Mouse (Mus musculus) intestine, embryonic 14.5 days (tissue): Measurements from ENCODE around the gene Nkx2-3. TPM values are rescaled to one million over a fixed set of nuclear protein-coding genes. Genes with fewer than 3 reads are reported as not detected.
A peak's percentile ranks its signal among the peaks of the same experiment; 100 is the strongest.

ENCODE experiments used
- ATAC-seq: fragments of 200-750 bp; cut with Nextera tagmentation; replicated peaks from 2 replicates; pipeline ENCODE4 v1.8.0; 2017; ENCODE audit warnings: low read depth, moderate number of reproducible peaks, moderate TSS enrichment, moderate library complexity; ENCODE audit not compliant: low FRiP score, low TSS enrichment
- DNase-seq: peaks from one replicate; pipeline ENCODE4 v3.0.0-alpha.2; 2018; ENCODE audit warnings: low spot score
- H3K27ac ChIP-seq: fragments of 300-500 bp; sonication (generic); 2 replicates; pipeline ENCODE4 v1.5.1; 2014; ENCODE audit warnings: low read depth, mild to moderate bottlenecking, control low read depth
- H3K27me3 ChIP-seq: fragments of 300-500 bp; sonication (generic); replicated peaks from 2 replicates; pipeline ENCODE4 v1.6.1; 2014; ENCODE audit warnings: low read length, control low read depth; ENCODE audit not compliant: control insufficient read depth, insufficient read depth
- H3K36me3 ChIP-seq: fragments of 300-500 bp; sonication (generic); 2 replicates; pipeline ENCODE4 v1.6.1; 2014; ENCODE audit warnings: low read length, control low read depth; ENCODE audit not compliant: control insufficient read depth, insufficient read depth
- H3K4me1 ChIP-seq: fragments of 300-500 bp; sonication (generic); replicated peaks from 2 replicates; pipeline ENCODE4 v1.6.1; 2014; ENCODE audit warnings: low read length, control low read depth, mixed read lengths; ENCODE audit not compliant: control insufficient read depth, insufficient read depth
- H3K4me2 ChIP-seq: fragments of 300-500 bp; sonication (generic); 2 replicates; pipeline ENCODE4 v1.6.1; 2014; ENCODE audit warnings: low read length
- H3K4me3 ChIP-seq: fragments of 300-500 bp; sonication (generic); 2 replicates; pipeline ENCODE4 v1.5.1; 2014; ENCODE audit warnings: low read depth, low read length, control low read depth, mixed read lengths
- H3K9ac ChIP-seq: fragments of 300-500 bp; sonication (generic); 2 replicates; pipeline ENCODE4 v1.6.1; 2014; ENCODE audit warnings: mild to moderate bottlenecking, low read length
- H3K9me3 ChIP-seq: fragments of 300-500 bp; sonication (generic); 2 replicates; pipeline ENCODE4 v1.6.1; 2016; ENCODE audit warnings: low read length, control low read depth; ENCODE audit not compliant: control insufficient read depth
- WGBS: fragments of 180-500 bp; shearing (Covaris S2); extraction: QIAGEN DNeasy Blood & Tissue Kit; methylation state at CpG from one replicate; pipeline ENCODE4 v1.1.7; 2014; 5-methylcytosine and 5-hydroxymethylcytosine counted together
- polyA plus RNA-seq: library from polyadenylated mRNA; unstranded; fragments of >200 nt; fragmentation: Nextera tagmentation; extraction: Ambion mirVana; gene quantifications from 2 replicates; pipeline ENCODE4 v1.2.1, GENCODE M21; 2014

The Nkx2-3 gene
- polyA plus RNA-seq, 1 experiment from 2014 or later: 83.9 TPM

DNA sequence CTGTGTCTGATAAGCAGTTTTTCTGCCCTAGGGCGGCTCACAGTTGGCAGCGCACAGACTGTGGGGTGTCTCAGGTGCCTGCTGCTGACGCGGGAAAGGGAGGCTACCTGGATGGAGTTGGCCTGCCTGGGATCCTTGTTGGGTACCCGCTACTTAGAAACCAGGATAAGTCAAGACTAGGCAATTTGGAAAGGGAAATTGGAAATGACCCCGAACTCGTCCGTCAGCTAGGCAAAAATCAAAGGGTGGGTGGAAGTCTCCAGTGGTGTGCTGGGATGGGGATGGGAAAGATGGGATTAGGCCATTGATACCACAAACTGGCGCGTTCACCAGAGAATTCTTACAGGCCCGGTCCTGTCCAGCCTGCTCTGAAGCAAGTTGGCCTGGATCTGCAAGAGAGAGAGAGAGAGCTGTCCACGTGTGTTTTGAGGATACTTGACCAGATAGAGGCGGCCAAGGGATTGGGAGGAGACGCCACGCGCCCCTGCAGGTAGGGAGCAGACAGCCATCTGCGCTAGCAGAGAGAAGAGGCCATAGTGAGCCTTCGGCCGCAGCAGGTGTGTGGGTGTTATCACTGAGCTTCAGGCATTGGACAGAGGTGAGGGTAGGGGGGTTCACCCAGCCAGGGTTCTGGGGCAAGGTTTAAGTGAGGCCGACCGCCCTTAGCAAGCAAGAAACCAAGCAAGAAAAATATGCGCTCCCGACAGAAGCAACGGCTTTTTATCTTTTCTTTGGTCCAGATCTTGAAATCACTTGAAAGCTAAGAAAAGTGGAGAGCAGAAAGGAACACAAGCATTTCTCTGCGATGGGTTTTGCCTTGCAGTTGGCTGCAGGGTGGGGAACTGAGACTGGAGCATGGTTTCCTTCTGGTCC, 2.4 kb upstream of the Nkx2-3 start:
- WGBS: 4% methylated on average over 25 of the region's 25 CpGs
- Histone ChIP-seq H3K4me2 (peak overlapping the region; percentile 71), H3K27me3 (peaks cover 65% of the 10 kb centered on the region), H3K4me1 (peaks cover 17% of the 10 kb centered on the region), H3K9ac (peak overlapping the region; percentile 63), H3K4me3 (peak overlapping the region; percentile 67), H3K27ac (peak overlapping the region; percentile 83), H3K36me3 (no peaks in the 10 kb centered on the region), H3K9me3 (no peaks in the 10 kb centered on the region)
- DNase-seq: peak; percentile 84
- ATAC-seq: no peak

DNA sequence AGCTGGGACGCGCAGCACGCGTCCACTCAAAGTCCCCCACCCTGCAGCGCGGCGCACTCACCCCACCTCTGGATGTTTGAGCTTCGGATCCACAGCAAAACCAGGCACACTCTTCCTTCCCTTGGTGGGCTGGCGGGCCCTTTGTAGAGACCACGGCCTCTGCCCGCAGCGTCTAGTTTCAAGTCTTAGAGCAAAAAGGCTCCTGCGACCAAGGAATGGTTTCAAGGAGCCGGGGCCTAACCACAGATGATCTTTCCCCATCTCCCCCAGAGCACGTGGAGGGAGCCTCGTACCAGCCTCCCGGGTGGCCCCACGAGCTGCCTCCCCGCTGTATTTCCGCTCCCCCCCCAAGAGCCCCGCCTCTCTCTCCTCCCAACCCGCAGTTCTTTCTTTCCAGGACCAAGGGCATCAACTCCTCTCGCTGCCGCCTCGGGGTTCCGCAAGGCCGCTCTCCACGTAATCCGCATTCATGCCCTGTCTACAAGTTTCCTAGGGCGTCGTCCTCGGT, 1.7 kb upstream of the Nkx2-3 start:
- Histone ChIP-seq H3K4me3 (peak overlapping the region; percentile 67), H3K4me1 (peaks cover 12% of the 10 kb centered on the region), H3K9me3 (no peaks in the 10 kb centered on the region), H3K27me3 (peaks cover 61% of the 10 kb centered on the region), H3K27ac (peak overlapping the region; percentile 83), H3K9ac (peak overlapping the region; percentile 63), H3K4me2 (peak overlapping the region; percentile 71), H3K36me3 (peaks cover 6% of the 10 kb centered on the region; the same call in 1 of the 2 replicates)
- no peak for ATAC-seq
- no peak for DNase-seq
- WGBS: under 1% methylated on average over 32 of the region's 32 CpGs

DNA sequence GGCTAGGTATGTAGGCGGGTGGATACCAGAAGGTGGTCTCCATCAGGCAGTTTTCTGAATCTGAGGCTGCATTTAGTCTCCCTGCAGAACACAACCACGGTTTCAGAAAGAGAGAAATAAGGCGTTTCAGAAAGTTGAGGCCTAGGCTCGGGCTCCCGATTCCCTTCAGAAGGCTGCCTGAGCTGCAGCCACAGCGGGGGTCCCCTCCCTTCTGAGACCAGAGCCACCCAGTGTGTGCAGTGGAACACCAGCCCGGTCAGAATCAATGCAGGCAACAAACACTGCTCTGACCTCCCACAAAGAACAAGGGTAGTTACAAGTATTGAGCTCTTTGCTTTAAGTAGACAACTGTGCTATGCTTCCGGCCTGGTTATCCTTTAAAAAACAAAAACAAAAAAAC, 1.0 kb upstream of the Nkx2-3 start:
- Histone ChIP-seq H3K9me3 (no peaks in the 10 kb centered on the region), H3K27me3 (peaks cover 60% of the 10 kb centered on the region), H3K36me3 (peaks cover 13% of the 10 kb centered on the region; the same call in 1 of the 2 replicates), H3K27ac (peak overlapping the region; percentile 83), H3K4me1 (peaks cover 5% of the 10 kb centered on the region; the same call in 1 of the 2 replicates), H3K4me3 (peak overlapping the region; percentile 67), H3K9ac (peak overlapping the region; percentile 63), H3K4me2 (peak overlapping the region; percentile 71)
- 4% methylated on average over 8 of the region's 8 CpGs for WGBS
- no peak for ATAC-seq
- peak; percentile 76 for DNase-seq

DNA sequence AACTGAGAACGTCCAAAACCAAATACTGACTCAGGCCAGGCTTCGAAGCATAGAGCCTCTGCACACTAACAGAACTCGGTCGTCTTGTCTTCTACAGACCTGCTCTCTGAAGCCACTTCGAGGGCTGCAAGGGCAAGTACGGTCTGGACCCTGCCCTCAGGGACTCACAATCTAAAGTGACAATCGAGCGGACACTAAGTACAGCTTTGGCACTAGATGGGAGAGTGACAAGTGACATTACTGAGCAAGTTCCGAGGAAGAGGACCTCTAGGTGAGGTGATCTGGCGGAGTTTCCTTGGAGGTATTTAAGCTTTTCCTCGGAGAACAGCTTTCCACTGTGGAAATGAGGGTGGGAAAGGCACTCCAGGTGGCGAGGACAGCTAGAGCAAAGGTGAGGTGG, 564 bp upstream of the Nkx2-3 start:
- Histone ChIP-seq H3K4me2 (peak overlapping the region; percentile 71), H3K9ac (peak overlapping the region; percentile 63)

DNA sequence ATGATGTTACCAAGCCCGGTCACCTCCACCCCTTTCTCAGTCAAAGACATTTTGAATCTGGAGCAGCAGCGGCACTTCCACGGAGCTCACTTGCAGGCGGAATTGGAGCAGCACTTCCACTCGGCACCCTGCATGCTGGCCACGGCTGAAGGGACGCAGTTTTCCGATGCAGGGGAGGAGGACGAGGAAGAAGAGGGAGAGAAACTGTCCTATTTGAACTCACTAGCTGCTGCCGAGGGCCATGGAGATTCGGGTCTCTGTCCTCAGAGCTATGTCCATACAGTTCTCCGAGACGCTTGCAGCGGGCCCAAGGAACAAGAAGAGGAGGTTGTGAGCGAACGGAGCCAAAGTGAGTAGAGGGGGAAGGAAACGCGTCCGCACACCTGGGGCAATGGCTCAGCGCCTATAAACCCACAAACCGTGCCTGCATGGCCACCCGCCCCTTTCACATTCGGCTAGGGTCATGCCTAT, 411 bp downstream of the Nkx2-3 start:
- Histone ChIP-seq H3K36me3 (peaks cover 14% of the 10 kb centered on the region; the same call in 1 of the 2 replicates), H3K4me1 (peaks cover 5% of the 10 kb centered on the region; the same call in 1 of the 2 replicates), H3K9ac (peak overlapping the region; percentile 83), H3K4me3 (peak overlapping the region; percentile 67), H3K27me3 (peaks cover 57% of the 10 kb centered on the region), H3K27ac (peak overlapping the region; percentile 74), H3K4me2 (peak overlapping the region; percentile 71), H3K9me3 (no peaks in the 10 kb centered on the region)
- DNase-seq (no peak), ATAC-seq (no peak)
- under 1% methylated on average over 23 of the region's 23 CpGs for WGBS

More for the DNA sequence above, 564 bp upstream of the Nkx2-3 start:
- Histone ChIP-seq H3K4me1 (peaks cover 5% of the 10 kb centered on the region; the same call in 1 of the 2 replicates), H3K27me3 (peaks cover 62% of the 10 kb centered on the region), H3K36me3 (peaks cover 14% of the 10 kb centered on the region; the same call in 1 of the 2 replicates), H3K4me3 (peak overlapping the region; percentile 67), H3K9me3 (no peaks in the 10 kb centered on the region), H3K27ac (peak overlapping the region; percentile 83)
- 3% methylated on average over 12 of the region's 12 CpGs for WGBS
- ATAC-seq (no peak), DNase-seq (peak; percentile 71)

DNA sequence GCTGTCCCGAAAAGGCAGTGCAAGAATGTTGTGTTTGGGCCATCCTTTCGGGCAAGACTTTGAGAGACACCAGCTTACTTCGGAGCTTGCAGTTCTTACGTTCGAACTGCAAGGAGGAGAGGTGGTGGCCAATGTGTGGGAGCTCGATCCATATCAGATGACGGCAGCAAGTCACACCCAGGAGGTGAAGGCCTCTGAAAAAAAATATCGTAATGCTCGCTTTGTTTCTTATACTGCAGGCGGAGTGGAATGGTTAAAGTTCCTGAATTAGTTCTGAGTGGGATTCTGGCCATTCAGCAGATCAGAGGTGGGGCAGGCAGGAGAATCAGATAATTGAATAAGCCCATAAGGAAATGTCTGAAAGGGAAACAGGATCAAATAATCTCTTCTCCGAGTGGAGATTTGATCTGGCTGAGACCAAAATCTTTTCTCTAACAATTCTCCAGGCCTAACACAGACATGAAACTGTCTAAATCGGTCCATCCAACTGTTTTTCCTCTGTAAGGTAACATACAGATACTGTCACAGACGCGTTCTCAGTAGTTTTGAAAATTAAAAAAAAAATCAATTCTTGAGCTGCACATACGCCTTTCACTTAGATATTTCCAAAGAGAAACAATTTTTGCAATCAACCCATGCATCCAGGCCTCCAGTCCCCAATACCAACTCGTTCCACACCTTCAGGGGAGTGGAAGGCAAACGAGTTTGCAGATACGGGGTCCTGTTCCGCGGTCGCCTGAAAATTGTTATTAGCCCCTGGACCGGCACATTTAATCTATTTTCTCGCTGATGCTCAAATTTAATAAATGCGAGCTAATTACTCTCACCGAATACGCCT, 1.4 kb downstream of the Nkx2-3 start:
- peaks cover 54% of the 10 kb centered on the region for H3K27me3 ChIP-seq
- peaks cover 14% of the 10 kb centered on the region; the same call in 1 of the 2 replicates for H3K36me3 ChIP-seq
- H3K27ac ChIP-seq: peak overlapping the region; percentile 74
- H3K9me3 ChIP-seq: no peaks in the 10 kb centered on the region
- peak; percentile 82 for DNase-seq
- peaks cover 14% of the 10 kb centered on the region for H3K4me1 ChIP-seq
- no peak for ATAC-seq
- peak overlapping the region; percentile 83 for H3K9ac ChIP-seq
- WGBS: 1% methylated on average over 26 of the region's 26 CpGs
- H3K4me3 ChIP-seq: peak overlapping the region; percentile 67
- peak overlapping the region; percentile 71 for H3K4me2 ChIP-seq

DNA sequence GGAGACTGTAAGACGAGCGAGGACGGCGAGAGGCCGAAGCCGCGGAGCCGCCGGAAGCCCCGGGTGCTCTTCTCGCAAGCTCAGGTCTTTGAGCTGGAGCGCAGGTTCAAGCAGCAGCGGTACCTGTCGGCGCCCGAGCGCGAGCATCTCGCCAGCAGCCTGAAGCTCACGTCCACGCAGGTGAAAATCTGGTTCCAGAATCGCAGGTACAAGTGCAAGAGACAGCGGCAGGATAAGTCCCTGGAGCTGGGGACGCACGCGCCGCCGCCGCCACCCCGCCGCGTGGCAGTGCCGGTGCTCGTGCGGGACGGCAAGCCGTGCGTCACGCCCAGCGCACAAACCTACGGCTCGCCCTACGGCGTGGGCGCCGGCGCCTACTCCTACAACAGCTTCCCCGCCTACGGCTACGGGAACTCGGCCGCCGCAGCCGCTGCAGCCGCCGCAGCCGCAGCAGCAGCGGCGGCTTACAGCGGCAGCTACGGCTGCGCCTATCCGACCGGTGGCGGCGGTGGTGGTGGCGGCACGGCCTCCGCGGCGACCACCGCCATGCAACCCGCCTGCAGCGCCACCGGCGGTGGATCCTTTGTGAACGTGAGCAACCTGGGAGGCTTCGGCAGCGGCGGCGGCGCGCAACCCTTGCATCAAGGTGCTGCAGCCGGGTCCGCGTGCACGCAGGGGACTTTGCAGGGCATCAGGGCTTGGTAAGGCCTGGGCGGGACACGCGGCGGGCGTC, 2.4 kb downstream of the Nkx2-3 start:
- H3K27ac ChIP-seq: peak overlapping the region; percentile 74
- peak overlapping the region; percentile 83 for H3K9ac ChIP-seq
- H3K4me3 ChIP-seq: peak overlapping the region; percentile 67
- WGBS: under 1% methylated on average over 90 of the region's 92 CpGs
- peak; percentile 83 for DNase-seq
- H3K36me3 ChIP-seq: peaks cover 14% of the 10 kb centered on the region; the same call in 1 of the 2 replicates
- ATAC-seq: no peak
- peak overlapping the region; percentile 71 for H3K4me2 ChIP-seq
- no peaks in the 10 kb centered on the region for H3K9me3 ChIP-seq
- H3K27me3 ChIP-seq: peaks cover 54% of the 10 kb centered on the region
- H3K4me1 ChIP-seq: peaks cover 21% of the 10 kb centered on the region
